Comparison of ENCODE assay signal across 19 mouse cellular contexts in the genomic region with DNA sequence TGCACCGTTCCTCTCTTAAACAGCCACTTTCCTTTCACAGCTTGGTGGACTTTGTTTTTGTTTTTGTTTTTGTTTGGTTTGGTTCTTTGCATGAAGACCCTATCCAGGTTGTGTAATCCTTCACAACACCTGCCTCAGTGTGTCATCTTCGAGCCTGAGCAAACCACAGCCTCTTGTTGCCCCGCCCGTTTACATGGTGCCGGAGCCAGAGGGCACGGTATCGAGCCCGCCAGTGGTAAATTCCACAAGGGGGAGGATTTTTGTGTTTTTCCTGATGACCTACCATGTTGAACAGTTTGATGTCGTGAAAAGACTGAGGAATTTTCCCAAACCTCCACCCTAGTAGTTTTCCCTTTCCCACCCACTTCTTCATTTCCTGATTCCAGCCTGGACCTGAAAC. TPM values are rescaled to one million over a fixed set of nuclear protein-coding genes. Genes with fewer than 3 reads are reported as not detected.
DNase-seq lines count a peak whose midpoint lies in the region; ATAC-seq and TF ChIP-seq lines count a peak whose summit lies in the region.
"Had no signal": no experiment of that assay in that cellular context is flagged by ENCODE, and none has a peak within 500 bp of the region (broad histone marks: within the 10 kb centered on the region; RNA-seq: fewer than 3 reads in every experiment).

No protein-coding gene starts in this region.

- H3K36me3 ChIP-seq in heart, embryonic 10.5 days, result no peaks in the 10 kb centered on the region
- H3K36me3 ChIP-seq in ES-Bruce4 (ENCODE audit: control insufficient read depth, insufficient read depth, low read length, poor library complexity, severe bottlenecking), result no peaks in the 10 kb centered on the region
- H3K36me3 ChIP-seq in stomach, embryonic 16.5 days (ENCODE audit: control insufficient read depth, insufficient read depth, low read length), result no peaks in the 10 kb centered on the region
- H3K36me3 ChIP-seq: embryonic facial prominence, embryonic 12.5 days; intestine, embryonic 15.5 days had no signal

- no peak for ATAC-seq in stomach, embryonic 16.5 days (ENCODE audit: insufficient read depth, low FRiP score)
- ATAC-seq: forebrain, embryonic 13.5 days; forebrain, postnatal 0 days; intestine, embryonic 15.5 days had no signal

- peak; percentile 79 for TF ChIP-seq EP300 in ES-Bruce4 (IDR thresholded peaks at IDR 0.05; ENCODE audit: insufficient read depth, low read depth, low read length)

- peak overlapping the region; percentile 49 for H3K9ac ChIP-seq in ES-Bruce4 (ENCODE audit: low read depth, poor library complexity, severe bottlenecking)
- no peak overlapping the region for H3K9ac ChIP-seq in stomach, embryonic 16.5 days (ENCODE audit: low read length)
- H3K9ac ChIP-seq: embryonic facial prominence, embryonic 12.5 days; forebrain, embryonic 13.5 days; forebrain, postnatal 0 days; hindbrain, embryonic 14.5 days; intestine, embryonic 15.5 days had no signal

- intact Hi-C loops in heart, postnatal 14 days (cut with DNase I), result no loop called here

- H3K4me1 ChIP-seq in heart, embryonic 10.5 days, result peaks cover 18% of the 10 kb centered on the region; the same call in 1 of the 2 replicates
- H3K4me1 ChIP-seq in ES-Bruce4 (ENCODE audit: control insufficient read depth, insufficient read depth, low read length), result peaks cover 14% of the 10 kb centered on the region
- H3K4me1 ChIP-seq in stomach, embryonic 16.5 days (ENCODE audit: control insufficient read depth, insufficient read depth, low read length), result no peaks in the 10 kb centered on the region
- H3K4me1 ChIP-seq: forebrain, embryonic 13.5 days; intestine, embryonic 15.5 days had no signal

- no peak for TF ChIP-seq CTCF in ES-Bruce4 (IDR thresholded peaks at IDR 0.05; ENCODE audit: low read depth, low read length)

- H3K4me3 ChIP-seq in heart, embryonic 10.5 days, result no peak overlapping the region
- 0 out of 2 replicates have a peak overlapping the region, but pooled peaks have one; percentile 10 for H3K4me3 ChIP-seq in ES-Bruce4 (ENCODE audit: low read depth, low read length)
- H3K4me3 ChIP-seq in stomach, embryonic 16.5 days (replicated peaks; ENCODE audit: low read length), result no peak overlapping the region
- H3K4me3 ChIP-seq: embryonic facial prominence, embryonic 12.5 days; forebrain, embryonic 13.5 days; intestine, embryonic 15.5 days had no signal

- no peaks in the 10 kb centered on the region for H3K9me3 ChIP-seq in heart, embryonic 10.5 days
- no peaks in the 10 kb centered on the region for H3K9me3 ChIP-seq in ES-Bruce4 (replicated peaks; ENCODE audit: control insufficient read depth, insufficient read depth, low read length, poor library complexity, severe bottlenecking)
- no peaks in the 10 kb centered on the region for H3K9me3 ChIP-seq in stomach, embryonic 16.5 days (replicated peaks; ENCODE audit: control insufficient read depth, low read length)
- H3K9me3 ChIP-seq: embryonic facial prominence, embryonic 12.5 days; forebrain, embryonic 13.5 days; intestine, embryonic 15.5 days had no signal

- H3K27me3 ChIP-seq in heart, embryonic 10.5 days (ENCODE audit: insufficient read depth, poor library complexity, severe bottlenecking), result no peaks in the 10 kb centered on the region
- H3K27me3 ChIP-seq in ES-Bruce4 (ENCODE audit: control insufficient read depth, insufficient read depth, low read length, poor library complexity, severe bottlenecking), result no peaks in the 10 kb centered on the region
- no peaks in the 10 kb centered on the region for H3K27me3 ChIP-seq in stomach, embryonic 16.5 days (ENCODE audit: control insufficient read depth, insufficient read depth, low read length)
- H3K27me3 ChIP-seq: embryonic facial prominence, embryonic 12.5 days; forebrain, embryonic 13.5 days; intestine, embryonic 15.5 days had no signal

- DNase-seq in heart, embryonic 10.5 days (ENCODE audit: low spot score), result peak; percentile 25
- DNase-seq in heart, postnatal 14 days, result no peak
- peak; percentile 93 for DNase-seq in R1 (ENCODE audit: low read depth, low spot score)
- no peak for DNase-seq in ovary, postnatal 36 days (ENCODE audit: low spot score)
- no peak for DNase-seq in cerebellum, postnatal 14 days
- DNase-seq: adrenal gland, postnatal 14 days; cerebellum, adult 18-20 months; cerebellum, postnatal 10 days; embryo, embryonic 11 days; forebrain, postnatal 0 days; gastrocnemius, postnatal 14 days; heart, postnatal 10 days; kidney, adult 18-20 months had no signal

- H3K27ac ChIP-seq in heart, embryonic 10.5 days, result no peak overlapping the region
- peak overlapping the region; percentile 100 for H3K27ac ChIP-seq in ES-Bruce4 (ENCODE audit: insufficient read depth, low read length)
- peak overlapping the region; percentile 92; the same call in 1 of the 2 replicates for H3K27ac ChIP-seq in stomach, embryonic 16.5 days (ENCODE audit: low read length)
- H3K27ac ChIP-seq: embryonic facial prominence, embryonic 12.5 days; forebrain, embryonic 13.5 days; hindbrain, embryonic 14.5 days; intestine, embryonic 15.5 days had no signal

- no peak overlapping the region for H3K4me2 ChIP-seq in stomach, embryonic 16.5 days (ENCODE audit: low read depth, low read length)
- H3K4me2 ChIP-seq: embryonic facial prominence, embryonic 12.5 days; forebrain, embryonic 13.5 days; hindbrain, embryonic 14.5 days; intestine, embryonic 15.5 days had no signal

- WGBS in heart, embryonic 10.5 days, result 87% methylated on average over 9 of the region's 9 CpGs
- WGBS in stomach, embryonic 16.5 days, result 75% methylated on average over 9 of the region's 9 CpGs

- TF ChIP-seq POLR2A in ES-Bruce4 (IDR thresholded peaks at IDR 0.05; ENCODE audit: insufficient read depth, low read length), result no peak

RNA-seq across cellular contexts. Expression of a gene that starts 35.6 kb away (rescaled TPM):
- 20.5 and 22.8 TPM in 2 replicates for polyA plus RNA-seq in heart, embryonic 10.5 days (2016; fragmentation: Nextera tagmentation; extraction: Ambion mirVana)
- 100 to 1,000 TPM; 120 to 135 TPM for total RNA-seq in heart, postnatal 14 days (2021)
- 349 and 386 TPM in 2 replicates for polyA plus RNA-seq in ES-Bruce4 (2011; ENCODE audit: insufficient read depth, insufficient read length, low read depth, missing spikeins)
- 34.3 and 35.9 TPM in 2 replicates for polyA plus RNA-seq in stomach, embryonic 16.5 days (2015; fragmentation: Nextera tagmentation; extraction: Ambion mirVana)

Comparison
In these comparisons a context has a peak if more than half of its experiments do, and no peak if none do; other contexts are left out.
1. DNase-seq: peak in heart, embryonic 10.5 days (single experiment) and R1 (single experiment); none in heart, postnatal 14 days (0 of 2), ovary, postnatal 36 days (single experiment) and cerebellum, postnatal 14 days (0 of 2).